Mouse (Mus musculus) heart, postnatal 0 days (tissue): Measurements from ENCODE around the gene Maea. TPM values are rescaled to one million over a fixed set of nuclear protein-coding genes. Genes with fewer than 3 reads are reported as not detected.
A peak's percentile ranks its signal among the peaks of the same experiment; 100 is the strongest.

Experiments
- ATAC-seq: fragments of 200-750 bp; cut with Nextera tagmentation; 2 replicates; pipeline ENCODE4 v1.8.0; 2017; ENCODE audit warnings: low read depth, moderate number of reproducible peaks, moderate library complexity; ENCODE audit not compliant: insufficient read depth
- DNase-seq: peaks from one replicate; pipeline ENCODE4 v3.0.0-alpha.2; 2016; ENCODE audit warnings: low spot score
- H3K27ac ChIP-seq: fragments of 300-500 bp; sonication (generic); 2 replicates; pipeline ENCODE4 v1.5.1; 2014; ENCODE audit warnings: low read depth, mild to moderate bottlenecking
- H3K27me3 ChIP-seq: fragments of 300-500 bp; sonication (generic); 2 replicates; pipeline ENCODE4 v1.6.1; 2014; ENCODE audit warnings: low read length, mixed read lengths; ENCODE audit not compliant: control insufficient read depth, insufficient read depth
- H3K36me3 ChIP-seq: fragments of 300-500 bp; sonication (generic); replicated peaks from 2 replicates; pipeline ENCODE4 v1.6.1; 2014; ENCODE audit warnings: low read length, mixed read lengths; ENCODE audit not compliant: control insufficient read depth, insufficient read depth
- H3K4me1 ChIP-seq: fragments of 300-500 bp; sonication (generic); 2 replicates; pipeline ENCODE4 v1.6.1; 2014; ENCODE audit warnings: antibody characterized with exemption; ENCODE audit not compliant: control insufficient read depth, insufficient read depth
- H3K4me2 ChIP-seq: fragments of 300-500 bp; sonication (generic); 2 replicates; pipeline ENCODE4 v1.6.1; 2014; ENCODE audit warnings: low read depth, mild to moderate bottlenecking, low read length, moderate library complexity
- H3K4me3 ChIP-seq: fragments of 300-500 bp; sonication (generic); 2 replicates; pipeline ENCODE4 v1.5.1; 2014; ENCODE audit warnings: low read depth, low read length
- H3K9ac ChIP-seq: fragments of 300-500 bp; sonication (generic); replicated peaks from 2 replicates; pipeline ENCODE4 v1.6.1; 2014; ENCODE audit warnings: low read depth, low read length, mixed read lengths
- H3K9me3 ChIP-seq: fragments of 300-500 bp; sonication (generic); replicated peaks from 2 replicates; pipeline ENCODE4 v1.6.1; 2016; ENCODE audit warnings: low read length; ENCODE audit not compliant: control insufficient read depth
- CTCF ChIP-seq: IDR thresholded peaks from 2 replicates; pipeline ENCODE4 v1.5.1; 2016; ENCODE audit warnings: antibody characterized with exemption, control low read depth, low read depth
- EP300 ChIP-seq: IDR thresholded peaks from 2 replicates; pipeline ENCODE4 v1.6.1; 2016; ENCODE audit warnings: antibody characterized with exemption, low read depth
- WGBS: fragments of 180-500 bp; shearing (Covaris S2); extraction: QIAGEN DNeasy Blood & Tissue Kit; methylation state at CpG from one replicate; pipeline ENCODE4 v1.1.7; 2014; 5-methylcytosine and 5-hydroxymethylcytosine counted together
- polyA plus RNA-seq: library from polyadenylated mRNA; unstranded; fragments of >200 nt; fragmentation: Nextera tagmentation; extraction: Ambion mirVana; gene quantifications from 2 replicates; pipeline ENCODE4 v1.2.1, GENCODE M21; 2015
- total RNA-seq: library from RNA; depleted of rRNA; stranded (reverse); fragments of >200 nt; gene quantifications from 2 replicates; pipeline ENCODE4 v1.2.3, GENCODE M21; 2014; ENCODE audit warnings: low replicate concordance

The Maea gene
- total and polyA plus RNA-seq, 2 experiments from 2014 or later, result 127 to 168 TPM

DNA sequence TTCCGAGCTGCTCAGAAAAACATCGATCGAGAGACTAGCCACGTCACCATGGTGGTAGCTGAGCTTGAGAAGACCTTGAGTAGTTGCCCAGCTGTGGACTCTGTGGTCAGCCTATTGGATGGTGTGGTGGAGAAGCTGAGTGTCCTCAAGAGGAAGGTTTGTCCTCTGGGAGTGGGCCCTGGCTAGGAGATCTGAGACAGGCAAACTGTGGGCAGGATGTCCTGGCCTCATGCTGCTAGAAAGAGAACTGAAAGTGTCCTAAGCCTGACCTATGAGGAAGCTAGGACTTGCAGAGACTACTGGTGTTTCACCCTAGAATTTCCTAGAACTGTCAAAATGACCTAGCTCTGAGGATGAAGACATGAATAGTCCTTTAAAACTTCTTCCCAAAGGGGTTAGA lies 23.2 kb downstream of the Maea start:
- 82% methylated on average over 4 of the region's 4 CpGs for WGBS

DNA sequence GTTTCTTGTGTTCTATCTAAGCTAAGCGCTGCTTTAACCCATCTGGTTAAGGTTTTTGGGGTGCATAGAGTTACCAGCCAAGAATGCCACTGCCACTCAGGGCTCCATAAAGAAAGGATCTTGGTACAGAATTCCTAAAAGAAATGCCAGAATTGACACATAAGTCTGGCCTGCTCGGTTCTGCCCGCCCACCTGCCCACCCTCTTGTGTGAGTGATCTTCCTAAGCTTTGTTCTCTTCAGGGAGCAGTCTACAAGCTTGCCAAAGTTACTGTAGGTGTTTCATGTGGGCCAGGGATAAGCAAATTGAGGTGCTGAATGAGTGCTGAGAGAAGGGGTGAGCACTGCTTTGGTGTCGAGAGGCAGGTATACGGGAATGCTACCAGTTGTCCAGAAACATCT lies 28.0 kb downstream of the Maea start:
- H3K27me3 ChIP-seq, result no peaks in the 10 kb centered on the region
- H3K27ac ChIP-seq, result no peak overlapping the region
- H3K4me3 ChIP-seq, result no peak overlapping the region
- no peak overlapping the region for H3K4me2 ChIP-seq
- WGBS, result 82% methylated on average over 5 of the region's 5 CpGs
- DNase-seq (no peak), ATAC-seq (no peak)
- TF ChIP-seq CTCF (no peak), EP300 (no peak)
- no peaks in the 10 kb centered on the region for H3K4me1 ChIP-seq
- no peak overlapping the region for H3K9ac ChIP-seq
- no peaks in the 10 kb centered on the region for H3K9me3 ChIP-seq
- peaks cover 90% of the 10 kb centered on the region for H3K36me3 ChIP-seq

More for the DNA sequence above, 23.2 kb downstream of the Maea start:
- no peak for ATAC-seq
- no peak overlapping the region for H3K9ac ChIP-seq
- no peak overlapping the region for H3K4me2 ChIP-seq
- H3K9me3 ChIP-seq, result no peaks in the 10 kb centered on the region
- TF ChIP-seq CTCF (no peak), EP300 (no peak)
- no peaks in the 10 kb centered on the region for H3K27me3 ChIP-seq
- H3K4me1 ChIP-seq, result peaks cover 13% of the 10 kb centered on the region
- no peak for DNase-seq
- peaks cover 43% of the 10 kb centered on the region for H3K36me3 ChIP-seq
- no peak overlapping the region for H3K27ac ChIP-seq
- H3K4me3 ChIP-seq, result no peak overlapping the region

DNA sequence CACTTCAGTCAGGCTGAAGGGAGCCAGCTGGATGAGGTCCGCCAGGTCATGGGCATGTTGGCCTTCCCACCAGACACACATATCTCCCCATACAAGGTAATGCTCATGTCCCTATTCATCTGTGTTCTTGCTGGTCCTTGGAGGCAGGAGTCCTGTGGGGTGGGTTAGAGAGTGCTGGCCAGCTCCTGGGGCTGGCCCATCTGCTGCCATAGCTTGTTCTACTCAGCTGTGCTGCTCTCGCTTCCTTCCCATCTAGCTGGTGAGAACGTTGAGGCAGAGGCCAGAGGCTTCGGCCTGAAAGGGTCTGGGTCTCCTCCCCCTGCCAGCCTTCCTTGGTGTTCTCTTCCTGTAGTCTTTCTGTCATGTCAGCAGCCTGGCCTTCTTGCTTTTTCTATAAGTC lies 33.3 kb downstream of the Maea start:
- no peak for DNase-seq
- WGBS, result 77% methylated on average over 4 of the region's 4 CpGs
- no peaks in the 10 kb centered on the region for H3K27me3 ChIP-seq
- H3K27ac ChIP-seq, result no peak overlapping the region
- H3K4me3 ChIP-seq, result no peak overlapping the region
- TF ChIP-seq EP300 (no peak), CTCF (no peak)
- H3K4me1 ChIP-seq, result no peaks in the 10 kb centered on the region
- H3K4me2 ChIP-seq, result no peak overlapping the region
- H3K9ac ChIP-seq, result no peak overlapping the region
- H3K36me3 ChIP-seq, result peaks cover 99% of the 10 kb centered on the region
- H3K9me3 ChIP-seq, result no peaks in the 10 kb centered on the region
- ATAC-seq, result no peak

DNA sequence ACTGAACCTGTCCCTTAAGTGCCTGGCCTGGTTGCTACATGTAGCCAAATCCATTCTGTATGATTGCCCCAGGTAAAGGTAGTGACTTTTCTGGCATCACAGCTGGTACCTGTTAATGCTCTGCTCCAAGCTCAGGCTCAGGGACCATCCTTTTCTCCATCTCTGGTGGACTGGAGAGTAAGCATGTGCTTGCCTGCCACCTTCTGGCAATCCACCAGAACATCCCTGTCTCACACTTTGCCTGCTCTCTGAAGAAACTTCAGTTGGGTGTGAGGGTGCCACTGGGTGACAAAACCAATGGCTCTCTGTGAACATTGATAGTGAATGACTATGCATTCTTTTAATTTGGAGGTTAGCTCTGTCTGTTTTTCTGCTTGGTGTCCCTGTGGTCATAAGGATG lies 35.8 kb downstream of the Maea start:
- H3K27ac ChIP-seq, result no peak overlapping the region
- H3K4me2 ChIP-seq, result no peak overlapping the region
- peaks cover 81% of the 10 kb centered on the region for H3K36me3 ChIP-seq
- no peaks in the 10 kb centered on the region for H3K4me1 ChIP-seq
- no peaks in the 10 kb centered on the region for H3K27me3 ChIP-seq
- DNase-seq, result no peak
- peak; percentile 47 for ATAC-seq
- TF ChIP-seq EP300 (no peak), CTCF (peak; percentile 49)
- no peaks in the 10 kb centered on the region for H3K9me3 ChIP-seq
- no peak overlapping the region for H3K4me3 ChIP-seq
- H3K9ac ChIP-seq, result no peak overlapping the region

DNA sequence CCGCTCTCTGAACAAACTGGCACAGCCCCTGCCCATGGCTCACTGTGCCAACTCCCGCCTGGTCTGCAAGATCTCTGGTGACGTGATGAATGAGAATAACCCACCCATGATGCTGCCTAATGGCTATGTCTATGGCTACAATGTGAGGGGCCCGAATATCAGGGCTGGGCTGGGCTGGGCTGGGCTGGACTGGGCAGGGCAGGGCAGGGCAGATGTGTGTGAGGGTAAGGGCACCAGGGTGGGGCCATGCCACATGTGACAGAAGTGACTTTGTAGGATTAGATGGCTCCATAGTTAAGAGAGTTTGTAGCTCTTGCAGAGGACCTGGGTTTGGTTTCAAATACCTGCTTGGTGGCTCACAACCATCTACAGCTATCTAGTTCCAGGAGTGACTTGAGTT lies 36.4 kb downstream of the Maea start:
- Histone ChIP-seq H3K4me3 (no peak overlapping the region), H3K4me2 (no peak overlapping the region), H3K27ac (no peak overlapping the region), H3K4me1 (no peaks in the 10 kb centered on the region), H3K27me3 (no peaks in the 10 kb centered on the region), H3K9ac (no peak overlapping the region), H3K36me3 (peaks cover 76% of the 10 kb centered on the region), H3K9me3 (no peaks in the 10 kb centered on the region)
- DNase-seq (no peak), ATAC-seq (no peak)
- 91% methylated on average over 4 of the region's 4 CpGs for WGBS
- no peak for TF ChIP-seq CTCF
- no peak for TF ChIP-seq EP300

DNA sequence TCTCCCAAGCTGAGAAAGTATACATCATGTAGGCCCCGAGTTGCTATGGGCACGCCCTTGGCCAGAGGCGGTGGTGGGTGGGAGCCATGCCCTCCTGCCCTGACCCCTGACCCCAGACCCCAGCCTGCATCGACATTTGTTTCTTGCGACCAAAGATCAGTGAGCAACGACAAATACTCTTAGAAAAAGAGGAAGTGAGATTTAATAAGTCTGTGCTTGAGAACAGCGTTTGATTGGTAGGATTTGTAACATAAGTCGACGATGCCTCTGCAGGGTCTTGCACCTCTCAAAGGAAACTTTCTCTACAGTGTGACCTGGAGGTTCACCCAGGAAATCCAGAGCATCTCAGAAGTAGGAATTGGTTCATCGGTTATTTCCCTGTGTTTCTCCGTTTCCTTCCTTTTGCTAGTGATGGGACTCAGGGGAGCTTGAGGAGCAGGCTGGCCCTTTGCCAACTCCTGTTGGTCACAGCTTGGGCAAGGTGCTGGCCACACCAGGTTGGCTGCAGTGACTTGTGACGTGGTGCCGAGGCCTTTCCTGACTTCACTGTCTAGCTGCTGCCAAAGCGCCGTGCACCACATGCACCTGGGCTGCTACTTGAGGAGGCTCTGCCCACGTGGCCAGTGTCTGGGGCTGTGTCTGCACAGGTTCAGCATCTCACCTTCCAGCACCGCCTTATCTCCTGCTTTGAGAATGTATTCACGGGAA lies 37.2 kb downstream of the Maea start:
- Histone ChIP-seq H3K4me2 (no peak overlapping the region), H3K4me3 (no peak overlapping the region), H3K27ac (no peak overlapping the region), H3K9me3 (no peaks in the 10 kb centered on the region), H3K27me3 (no peaks in the 10 kb centered on the region), H3K36me3 (peaks cover 68% of the 10 kb centered on the region), H3K9ac (no peak overlapping the region), H3K4me1 (no peaks in the 10 kb centered on the region)
- DNase-seq (no peak), ATAC-seq (no peak)
- TF ChIP-seq EP300 (no peak), CTCF (no peak)
- WGBS, result 81% methylated on average over 18 of the region's 18 CpGs
